Mouse (Mus musculus) granulocyte monocyte progenitor cell, adult 5-6 weeks (primary cell): Measurements from ENCODE around the gene Rasgrp3. TPM values are rescaled to one million over a fixed set of nuclear protein-coding genes. Genes with fewer than 3 reads are reported as not detected.

Source experiments
- ATAC-seq: replicated peaks from 2 replicates; pipeline ENCODE4 v1.8.0; 2016; ENCODE audit warnings: mild to moderate bottlenecking, moderate TSS enrichment, inconsistent platforms; ENCODE audit not compliant: poor library complexity, severe bottlenecking
- total RNA-seq, 2 experiments: library from RNA; stranded (forward) in 1 of 2; stranded (reverse) in 1 of 2; fragments of 200-712, 200-1000 nt in 1 of 2; fragments of >200 nt in 1 of 2; fragmentation: Nextera tagmentation in 1 of 2; gene quantifications; 2 replicates each; pipeline ENCODE4 v1.2.3; 2014 to 2017

Rasgrp3 gene
- total RNA-seq, 2 experiments from 2014 or later: not detected

DNA sequence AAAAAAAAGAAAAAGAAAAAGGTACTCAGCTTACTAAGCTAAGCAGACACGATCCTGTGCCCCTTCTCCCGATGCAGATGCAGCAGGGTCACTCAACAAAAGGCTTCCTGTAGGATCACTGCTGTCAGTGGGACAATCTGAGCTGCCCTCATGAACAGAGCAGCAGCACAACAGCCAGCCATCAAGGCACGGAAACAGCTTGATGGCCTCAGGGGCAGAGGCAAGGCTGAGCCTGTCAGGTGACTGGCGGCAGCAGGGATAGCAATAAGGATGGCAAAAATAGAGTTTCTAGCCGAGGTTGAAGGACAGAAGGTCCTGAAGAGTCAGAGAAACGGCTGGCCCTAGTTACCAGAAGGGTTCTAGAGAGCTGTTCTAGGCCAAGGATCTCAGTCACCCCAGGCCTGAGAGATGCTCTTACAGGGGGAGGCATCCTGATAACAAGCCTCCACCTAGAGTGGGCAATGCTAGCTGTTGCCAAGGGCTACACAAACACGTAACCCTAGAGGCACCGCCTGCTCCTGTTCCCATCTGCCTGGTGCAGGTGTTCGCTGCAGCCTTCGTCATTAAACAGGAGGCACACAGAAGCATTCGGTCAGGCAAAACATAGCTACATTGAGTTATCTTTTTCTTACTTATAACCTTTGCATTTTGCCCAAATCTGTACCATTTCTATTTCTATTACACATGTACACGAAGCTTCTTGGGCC, 98.8 kb downstream of the Rasgrp3 start:
- no peak for ATAC-seq

DNA sequence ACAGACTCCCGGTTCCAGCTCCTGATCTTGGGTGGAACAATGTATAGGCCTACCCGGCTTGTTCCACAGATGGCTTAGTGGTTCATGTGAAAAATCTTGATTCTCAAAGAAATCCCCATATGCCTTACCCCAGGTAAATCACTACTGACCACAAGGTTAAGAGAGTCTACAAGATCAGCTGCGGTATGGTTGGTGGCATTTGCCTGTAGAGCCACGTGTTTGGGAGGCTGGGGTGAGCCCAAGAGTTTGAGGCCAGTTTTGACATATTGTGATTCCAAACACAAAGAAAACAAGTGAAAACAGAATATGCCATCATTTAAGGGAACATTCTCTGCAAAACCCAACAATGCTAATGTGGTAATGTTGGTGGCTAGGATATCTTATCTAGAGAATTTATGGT, 99.9 kb downstream of the Rasgrp3 start:
- ATAC-seq: no peak

GRCm38 (mm10) chr17:75536396-75537049, 100.8 kb downstream of the Rasgrp3 start:
- peak; percentile 98 for ATAC-seq

DNA sequence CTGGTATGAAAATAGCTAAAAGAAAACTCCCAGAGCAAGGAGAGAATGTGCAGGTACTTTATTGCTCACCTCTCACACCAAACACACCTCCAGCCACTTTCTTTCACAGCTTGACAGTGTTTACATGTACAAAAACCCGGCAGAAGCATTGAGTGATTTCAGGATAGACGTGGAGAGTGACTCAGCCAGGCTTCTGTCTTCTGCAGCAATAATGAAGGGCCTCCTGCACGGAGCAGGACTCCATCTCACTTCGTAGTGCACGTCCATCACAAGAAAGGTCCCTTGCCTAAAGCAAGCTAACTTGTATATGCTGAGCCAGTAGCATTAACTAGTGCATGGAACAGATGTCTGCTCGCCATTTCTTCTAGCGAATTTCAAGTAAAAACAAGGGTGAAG, 101.4 kb downstream of the Rasgrp3 start:
- ATAC-seq: peak; percentile 16; the same call in 1 of the 2 replicates

GRCm38 (mm10) chr17:75538431-75538830, 102.7 kb downstream of the Rasgrp3 start:
- ATAC-seq: no peak

DNA sequence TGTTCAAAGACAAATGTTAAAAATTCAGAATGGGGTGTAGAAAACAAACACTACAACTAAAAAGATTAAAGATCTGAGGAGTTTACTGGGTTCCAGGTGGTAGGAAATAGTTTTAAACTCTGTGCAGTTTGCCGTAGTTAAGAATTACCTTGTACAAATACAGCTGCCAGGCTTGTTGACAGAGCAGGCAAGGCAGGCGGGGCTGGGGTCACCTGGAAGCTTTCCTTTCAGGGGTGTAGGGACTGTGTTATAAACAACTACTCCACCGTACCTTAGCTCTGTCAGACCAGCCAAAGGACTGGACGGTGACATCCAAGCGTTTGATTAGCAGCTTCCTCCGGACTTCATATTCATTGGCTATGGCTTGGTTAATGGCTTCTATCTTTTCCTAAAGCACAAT, 103.4 kb downstream of the Rasgrp3 start:
- no peak for ATAC-seq

DNA sequence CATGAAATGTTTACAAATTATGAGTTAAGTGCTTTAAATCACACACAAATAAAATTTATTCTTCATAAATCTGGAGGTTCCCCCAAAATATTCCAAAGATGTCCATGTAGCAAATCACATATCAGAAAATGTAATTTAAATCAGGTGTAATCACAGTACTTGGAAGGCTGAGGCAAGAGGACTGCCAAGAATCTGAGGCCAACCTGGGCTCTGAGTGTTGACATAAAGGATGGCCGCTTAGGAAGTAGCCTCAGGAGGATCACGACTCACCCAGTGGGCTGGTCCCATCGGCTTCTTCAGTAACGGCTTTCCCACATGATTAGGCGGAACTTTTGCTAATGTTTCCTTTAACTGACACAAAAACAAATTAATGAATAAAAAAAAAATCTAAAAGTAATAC, 104.1 kb downstream of the Rasgrp3 start:
- no peak for ATAC-seq

GRCm38 (mm10) chr17:75543434-75543833, 107.7 kb downstream of the Rasgrp3 start:
- ATAC-seq: no peak

DNA sequence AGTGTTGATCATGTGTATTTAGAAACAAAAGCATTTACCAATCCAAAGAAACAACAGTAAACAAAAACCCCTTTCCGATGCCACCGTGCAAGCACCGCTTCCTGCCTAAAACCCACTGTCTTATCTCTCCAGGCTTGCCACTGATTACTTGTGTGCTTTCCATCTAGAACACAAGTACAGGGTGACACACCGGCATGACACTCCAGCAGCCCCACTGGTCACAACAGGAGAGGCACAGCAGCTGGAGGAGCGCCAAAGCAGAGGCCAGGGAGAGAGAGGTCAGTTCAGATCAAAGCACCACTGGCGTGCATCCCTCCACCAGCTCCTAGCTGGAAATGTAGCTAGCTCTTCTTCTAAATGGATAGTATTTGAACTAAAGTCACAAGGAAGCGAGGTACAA, 108.6 kb downstream of the Rasgrp3 start:
- ATAC-seq: no peak

- ATAC-seq: no peak
Measured at GRCm38 (mm10) chr17:75550771-75551413, 115.2 kb downstream of the Rasgrp3 start.

DNA sequence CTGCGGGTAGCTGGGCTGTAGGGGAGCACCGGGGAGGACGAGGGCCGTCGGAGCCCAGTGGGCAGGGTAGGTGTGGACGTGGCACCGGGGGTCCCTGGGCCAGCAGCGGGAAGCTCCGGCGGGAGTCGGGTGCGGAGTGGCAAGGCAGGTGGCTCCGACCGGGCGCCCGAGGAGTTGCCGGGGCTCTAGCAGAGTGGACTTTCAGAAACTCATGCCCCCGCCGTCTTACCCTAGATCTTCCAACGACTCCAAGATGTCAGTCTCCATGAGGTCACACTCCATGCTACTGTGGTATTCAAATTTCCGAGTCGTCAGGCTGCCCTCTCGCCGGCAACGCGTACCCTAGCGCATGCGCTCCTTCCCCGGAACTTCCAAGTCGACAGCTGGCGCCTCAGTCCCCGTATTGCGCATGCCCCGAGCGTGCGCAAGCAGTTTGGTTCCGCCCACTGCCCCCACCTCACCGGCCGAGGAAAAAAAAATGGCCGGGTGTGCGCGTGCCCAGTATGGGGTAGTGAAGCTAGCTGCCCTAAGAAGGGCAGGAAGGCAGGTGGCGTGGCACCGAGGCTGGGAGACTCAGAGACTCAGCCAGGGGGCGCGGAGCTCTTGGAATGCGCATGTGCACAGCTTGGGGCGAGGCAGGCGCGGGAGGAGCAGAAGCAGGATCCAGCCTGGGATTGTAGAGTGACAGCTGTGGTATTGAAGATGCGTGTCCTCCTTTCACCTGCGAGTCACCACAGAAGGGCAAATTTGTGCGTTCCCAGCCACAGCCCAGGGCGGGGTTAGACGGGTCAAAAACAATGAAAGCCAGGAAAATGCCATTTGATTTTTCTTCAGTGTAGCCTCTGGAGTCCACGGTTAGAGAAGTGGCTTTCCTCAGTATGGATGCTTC, 116.1 kb downstream of the Rasgrp3 start, which contains the start of gene Fam98a:
Fam98a (minus strand) TSS at position 435 of the 889 bp plus-strand sequence.
- ATAC-seq: peak; percentile 93

GRCm38 (mm10) chr17:75557031-75557430, 121.3 kb downstream of the Rasgrp3 start:
- ATAC-seq: no peak

DNA sequence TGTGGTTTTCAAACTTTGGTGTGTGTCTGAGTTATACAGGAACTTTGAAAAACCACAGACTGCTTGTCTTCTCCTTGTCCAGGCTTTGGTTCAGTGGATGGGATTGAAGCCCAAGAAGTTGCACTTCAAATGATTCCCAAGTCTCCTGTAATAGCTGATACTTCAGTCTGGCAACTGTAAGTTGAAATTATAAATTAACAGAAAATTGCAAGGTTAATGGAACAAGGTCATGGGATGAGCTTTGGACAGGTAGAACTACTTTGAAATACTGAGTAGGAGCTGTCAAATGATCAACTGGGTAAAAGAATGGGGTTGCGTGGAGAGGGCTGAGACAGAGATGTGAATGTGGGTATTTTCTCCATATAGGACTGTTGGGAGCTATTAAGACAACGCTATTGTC, 122.3 kb downstream of the Rasgrp3 start:
- ATAC-seq: no peak; the same call in 1 of the 2 replicates

DNA sequence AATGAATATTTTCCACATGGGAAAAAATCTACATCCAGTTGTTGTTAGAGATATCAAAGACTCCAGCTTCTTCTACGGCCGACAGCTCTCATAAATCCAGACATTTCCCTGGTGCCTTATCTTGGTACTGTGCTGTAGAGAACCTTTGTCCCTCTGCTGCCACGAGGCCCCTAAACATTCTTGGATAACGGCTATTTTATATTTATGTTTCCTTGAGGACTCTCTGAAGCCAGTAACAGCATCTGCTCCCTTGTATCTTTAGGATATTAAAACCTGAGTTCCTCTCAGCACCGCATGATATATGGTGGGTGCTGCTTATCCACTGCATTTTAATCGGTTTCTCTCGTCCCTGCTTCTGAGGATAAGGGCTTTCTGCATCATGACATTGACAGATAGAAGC, 139.9 kb downstream of the Rasgrp3 start:
- no peak for ATAC-seq

Other genes starting within 250 kb of the Rasgrp3 start
- 30.1 and 33.6 TPM in 2 replicates for gene Fam98a, start 116.0 kb downstream of the Rasgrp3 start, total RNA-seq (2014; fragmentation: Nextera tagmentation)
- 24.4 and 29.9 TPM in 2 replicates for gene Fam98a, start 116.0 kb downstream of the Rasgrp3 start, total RNA-seq (2017)